Mouse (Mus musculus) kidney, adult 2 months (tissue): ENCODE data around the gene AK157302.

Source experiments
- CTCF ChIP-seq: fragments of 200-500 bp; conservative IDR thresholded peaks from 2 replicates; pipeline ENCODE4 v1.5.1; 2011; ENCODE audit warnings: low read depth, mild to moderate bottlenecking, control low read depth, low read length, moderate library complexity, mixed read lengths; ENCODE audit not compliant: insufficient read depth, insufficient read length
- POLR2A ChIP-seq: fragments of 200-500 bp; IDR thresholded peaks from one replicate; pipeline ENCODE4 v1.6.1; 2011; ENCODE audit warnings: low read depth, low read length, control low read depth

- TF ChIP-seq CTCF (no peak), POLR2A (no peak)
Observed at GRCm38 (mm10) chr13:21492847-21493246, 2.2 kb upstream of the AK157302 start.
